Mouse (Mus musculus): ENCODE data around the gene Rasa2.

DNA sequence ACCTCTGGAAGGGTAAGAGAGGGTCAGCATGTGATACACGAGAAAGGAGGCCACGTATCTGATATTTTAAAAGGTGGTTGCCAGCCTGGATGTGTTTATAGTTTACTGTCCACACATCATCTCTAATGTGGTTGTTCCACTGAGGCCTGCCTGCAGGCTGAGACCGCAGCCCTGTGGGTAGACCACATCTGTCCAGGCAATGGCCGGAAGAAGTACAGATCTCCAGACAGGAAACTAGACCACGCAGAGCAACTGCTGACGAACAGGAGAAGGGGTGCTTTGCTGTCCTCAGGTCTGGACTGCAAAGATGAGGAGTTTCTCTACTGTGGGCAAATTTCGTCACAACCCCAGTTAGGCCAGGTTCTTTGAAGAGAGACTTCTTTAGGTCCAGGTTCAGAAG lies 19.4 kb upstream of the Rasa2 start:
- TF ChIP-seq CHD2 (IDR thresholded peaks at IDR 0.05; ENCODE audit: low read length) (no peak), JUND (conservative IDR thresholded peaks at IDR 0.05; ENCODE audit: low read depth, low read length) (no peak), POLR2A (IDR thresholded peaks at IDR 0.05; ENCODE audit: low read depth, low read length) (no peak), ZMIZ1 (IDR thresholded peaks at IDR 0.05; ENCODE audit: low read depth, low read length) (no peak), MAZ (IDR thresholded peaks at IDR 0.05; ENCODE audit: low read depth, low read length) (no peak), SMC3 (IDR thresholded peaks at IDR 0.05; ENCODE audit: low read depth, low read length) (no peak), E2F4 (IDR thresholded peaks at IDR 0.05; ENCODE audit: insufficient replicate concordance, low read depth, low read length) (no peak), CTCF (conservative IDR thresholded peaks at IDR 0.05 in 1 of 2, IDR thresholded peaks at IDR 0.05 in 1 of 2; ENCODE audit: low read depth in 2 of 2, low read length in 2 of 2) (no peak), MEF2A (IDR thresholded peaks at IDR 0.05; ENCODE audit: borderline replicate concordance, low read depth, low read length) (no peak), ELF1 (IDR thresholded peaks at IDR 0.05; ENCODE audit: low read depth, low read length) (no peak)
